Mouse (Mus musculus): ENCODE data around the gene Olfr548-ps1. TPM values are rescaled to one million over a fixed set of nuclear protein-coding genes. Genes with fewer than 3 reads are reported as not detected.

Gene Olfr548-ps1
- polyA plus RNA-seq, 1 experiment = not detected

DNA sequence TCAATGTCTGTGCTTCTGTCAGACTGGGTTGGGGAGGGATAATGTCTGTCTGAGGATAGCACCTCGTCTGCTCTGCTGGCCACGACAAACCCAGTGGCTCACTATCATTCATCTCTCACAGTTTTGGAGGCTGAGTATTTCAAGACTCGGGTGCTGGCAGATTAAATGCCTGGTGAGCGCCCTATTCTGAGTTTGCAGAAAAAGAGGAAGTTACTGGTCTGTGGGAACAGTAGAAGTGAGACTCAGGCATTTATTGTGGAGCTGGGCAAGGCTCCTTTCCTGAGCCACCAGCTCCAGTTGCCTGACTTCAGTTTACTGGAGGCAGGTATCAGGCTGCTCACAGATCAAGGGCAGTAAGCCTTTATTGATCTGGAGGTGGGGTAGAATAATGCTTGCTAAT is 26.6 kb upstream of the Olfr548-ps1 start:
- peak overlapping the region; percentile 57 for H3K4me3 ChIP-seq (replicated peaks)
- H3K9me3 ChIP-seq = no peaks in the 10 kb centered on the region
- H3K4me1 ChIP-seq = peaks cover 30% of the 10 kb centered on the region
- H3K27me3 ChIP-seq (replicated peaks) = peaks cover 33% of the 10 kb centered on the region
- H3K36me3 ChIP-seq (replicated peaks; ENCODE audit: low read length) = no peaks in the 10 kb centered on the region
- no peak for TF ChIP-seq GATA1 (IDR thresholded peaks at IDR 0.05; ENCODE audit: borderline replicate concordance, low read length)
- TF ChIP-seq FLI1 (IDR thresholded peaks at IDR 0.05; ENCODE audit: low read length) = no peak

DNA sequence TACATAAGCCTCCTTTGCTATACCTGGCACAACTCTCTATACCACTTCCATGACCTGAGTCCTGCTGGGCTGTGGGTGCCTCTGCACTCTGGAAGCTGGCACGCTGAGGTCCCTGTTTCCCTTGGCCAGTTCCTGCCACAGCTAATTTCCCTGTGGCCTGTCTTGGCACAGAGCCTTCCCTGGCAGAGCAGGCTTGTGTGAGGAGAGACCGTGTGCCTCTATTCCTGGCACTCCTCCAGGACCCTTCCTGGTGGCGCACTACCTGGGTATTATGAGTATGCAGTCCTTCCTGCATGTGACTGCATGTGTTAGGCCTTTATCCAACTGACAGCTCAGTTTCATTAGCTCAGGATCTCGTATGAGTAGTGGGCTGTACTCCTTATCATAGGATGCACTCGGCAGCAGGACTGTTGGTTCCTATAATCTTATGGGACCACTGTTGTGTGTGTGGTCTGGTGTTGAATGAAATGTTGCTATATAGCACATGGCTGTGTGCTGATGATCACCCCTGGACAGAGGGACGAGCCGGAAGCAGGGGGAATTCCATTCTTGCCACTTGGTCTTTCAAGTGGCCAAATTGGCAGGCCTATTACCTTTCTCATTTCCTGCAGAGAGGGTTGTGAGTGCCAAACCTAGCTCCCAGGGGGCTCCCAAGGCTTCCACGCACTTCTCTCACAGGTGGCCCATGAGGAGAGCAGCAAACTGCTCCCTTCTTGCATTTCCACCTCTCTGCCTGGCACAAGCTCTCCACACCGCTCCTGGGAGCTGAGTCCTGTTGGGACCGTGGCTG is 24.2 kb upstream of the Olfr548-ps1 start:
- Histone ChIP-seq H3K4me3 (replicated peaks) (no peak overlapping the region), H3K9me3 (no peaks in the 10 kb centered on the region), H3K36me3 (replicated peaks; ENCODE audit: low read length) (no peaks in the 10 kb centered on the region), H3K27me3 (replicated peaks) (peaks cover 24% of the 10 kb centered on the region), H3K4me1 (peaks cover 30% of the 10 kb centered on the region)
- TF ChIP-seq GATA1 (IDR thresholded peaks at IDR 0.05; ENCODE audit: borderline replicate concordance, low read length) (no peak), FLI1 (IDR thresholded peaks at IDR 0.05; ENCODE audit: low read length) (no peak)

DNA sequence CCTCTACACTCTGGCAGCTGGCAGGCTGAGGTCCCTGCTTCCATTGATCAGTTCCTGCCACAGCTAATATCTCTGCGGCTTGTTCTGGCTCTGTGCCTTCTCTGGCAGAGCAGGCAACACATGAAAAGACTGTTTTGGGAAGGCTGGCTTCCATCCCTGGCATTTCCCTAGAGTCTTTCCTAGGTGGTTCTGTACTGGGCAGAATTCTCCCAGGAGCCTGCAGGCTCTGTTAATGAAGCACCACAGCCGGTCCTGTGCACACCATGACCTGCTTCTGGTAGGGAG is 23.7 kb upstream of the Olfr548-ps1 start:
- TF ChIP-seq FLI1 (IDR thresholded peaks at IDR 0.05; ENCODE audit: low read length) (no peak), GATA1 (IDR thresholded peaks at IDR 0.05; ENCODE audit: borderline replicate concordance, low read length) (no peak)
- Histone ChIP-seq H3K4me3 (replicated peaks) (no peak overlapping the region), H3K27me3 (replicated peaks) (peaks cover 20% of the 10 kb centered on the region), H3K9me3 (no peaks in the 10 kb centered on the region), H3K4me1 (peaks cover 30% of the 10 kb centered on the region), H3K36me3 (replicated peaks; ENCODE audit: low read length) (no peaks in the 10 kb centered on the region)

DNA sequence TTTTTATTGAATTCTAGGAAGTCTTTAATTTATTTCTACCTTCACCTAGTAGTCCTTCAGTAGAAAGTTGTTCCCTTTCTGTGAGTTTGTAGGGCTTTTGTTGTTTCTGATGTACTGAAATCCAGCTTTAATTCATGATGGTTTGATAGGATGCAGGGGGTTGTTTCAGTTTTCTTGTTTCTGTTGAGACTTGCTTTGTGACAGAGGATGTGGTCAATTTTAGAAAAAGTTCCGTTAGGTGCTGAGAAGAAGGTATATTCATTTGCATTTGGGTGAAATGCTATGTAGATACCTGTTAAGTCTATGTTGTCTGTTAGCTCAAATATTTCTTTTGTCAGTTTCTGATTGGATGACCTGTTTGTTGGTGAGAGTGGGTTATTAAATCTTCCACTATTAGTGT is 11.6 kb upstream of the Olfr548-ps1 start:
- no peaks in the 10 kb centered on the region for H3K36me3 ChIP-seq (replicated peaks; ENCODE audit: low read length)
- TF ChIP-seq GATA1 (IDR thresholded peaks at IDR 0.05; ENCODE audit: borderline replicate concordance, low read length) (no peak), FLI1 (IDR thresholded peaks at IDR 0.05; ENCODE audit: low read length) (no peak)
- no peak overlapping the region for H3K4me3 ChIP-seq (replicated peaks)
- H3K4me1 ChIP-seq = no peaks in the 10 kb centered on the region
- H3K27me3 ChIP-seq (replicated peaks) = peaks cover 3% of the 10 kb centered on the region
- no peaks in the 10 kb centered on the region for H3K9me3 ChIP-seq

DNA sequence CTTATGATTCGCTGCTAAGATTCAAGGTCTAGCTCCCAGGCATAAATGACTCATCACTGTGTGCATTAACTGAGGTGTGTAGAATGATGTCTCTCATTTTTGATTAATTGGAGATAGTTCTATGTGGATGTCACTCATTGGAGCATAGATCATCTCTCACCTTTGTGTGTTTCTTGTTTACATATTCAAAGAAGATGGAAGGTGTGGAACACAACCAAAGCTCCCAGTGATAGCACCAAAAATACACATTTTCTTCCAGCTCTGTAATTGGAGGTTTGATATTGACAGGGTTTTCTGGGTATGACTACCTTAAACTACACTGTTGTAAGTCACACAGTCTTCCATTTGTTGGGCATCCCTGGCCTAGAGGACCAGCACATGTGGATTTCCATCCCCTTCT is 6.2 kb upstream of the Olfr548-ps1 start, which contains the start of gene Olfr547:
TSS of gene Olfr547 (plus strand) at position 301 of the 400 bp plus-strand sequence.
- no peaks in the 10 kb centered on the region for H3K9me3 ChIP-seq
- H3K27me3 ChIP-seq (replicated peaks) = peaks cover 1% of the 10 kb centered on the region
- TF ChIP-seq GATA1 (IDR thresholded peaks at IDR 0.05; ENCODE audit: borderline replicate concordance, low read length) = no peak
- no peak for TF ChIP-seq FLI1 (IDR thresholded peaks at IDR 0.05; ENCODE audit: low read length)
- no peaks in the 10 kb centered on the region for H3K36me3 ChIP-seq (replicated peaks; ENCODE audit: low read length)
- H3K4me1 ChIP-seq = peaks cover 4% of the 10 kb centered on the region; the same call in 1 of the 2 replicates
- H3K4me3 ChIP-seq (replicated peaks) = no peak within 1 kb of the TSS

DNA sequence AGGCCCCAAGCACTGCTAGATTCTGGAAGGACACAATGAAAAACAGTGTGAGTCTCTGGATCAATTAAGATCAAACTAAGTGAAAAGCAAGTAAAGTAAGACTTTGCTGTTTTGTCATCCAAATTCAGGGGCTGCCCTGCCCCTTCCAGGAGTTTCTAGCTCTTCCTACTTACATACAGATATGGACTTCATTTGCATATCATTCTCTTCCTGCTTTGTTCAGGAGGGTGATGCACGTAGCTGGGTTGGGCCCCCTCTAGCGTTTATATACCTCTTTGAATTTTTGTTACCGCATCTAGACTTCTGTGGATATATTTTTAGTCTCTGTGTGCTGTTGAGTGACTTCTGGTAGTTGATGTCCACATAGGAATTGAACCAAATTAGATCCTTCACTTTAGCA is 555 bp downstream of the Olfr548-ps1 start:
- Histone ChIP-seq H3K27me3 (replicated peaks) (no peaks in the 10 kb centered on the region), H3K9me3 (no peaks in the 10 kb centered on the region), H3K36me3 (replicated peaks; ENCODE audit: low read length) (no peaks in the 10 kb centered on the region), H3K4me1 (peaks cover 9% of the 10 kb centered on the region; the same call in 1 of the 2 replicates), H3K4me3 (replicated peaks) (no peak overlapping the region)
- TF ChIP-seq FLI1 (IDR thresholded peaks at IDR 0.05; ENCODE audit: low read length) (no peak), GATA1 (IDR thresholded peaks at IDR 0.05; ENCODE audit: borderline replicate concordance, low read length) (no peak)

DNA sequence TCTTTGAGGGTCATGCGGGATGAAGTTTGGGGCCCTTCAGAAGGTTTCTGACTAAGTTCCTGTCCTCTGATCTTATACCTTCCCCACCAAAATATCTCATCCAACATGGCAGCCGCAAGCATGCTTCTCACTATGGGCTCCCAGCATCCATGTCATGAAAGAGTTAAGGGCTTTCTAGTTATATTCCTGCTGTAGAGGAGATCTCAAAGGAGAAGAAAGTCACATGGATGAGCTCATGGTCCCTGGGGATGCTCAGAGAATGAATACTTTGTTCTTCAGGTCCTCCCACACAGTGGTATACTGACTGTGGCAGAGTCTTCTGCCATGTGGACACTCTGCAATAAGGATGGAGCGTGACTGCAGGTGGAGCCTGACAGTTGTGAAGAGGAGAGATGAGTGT is 8.9 kb downstream of the Olfr548-ps1 start, which contains the start of gene Olfr549:
TSS of gene Olfr549 (plus strand) at position 301 of the 400 bp plus-strand sequence.
- H3K4me3 ChIP-seq (replicated peaks) = no peak within 1 kb of the TSS
- H3K4me1 ChIP-seq = peaks cover 10% of the 10 kb centered on the region; the same call in 1 of the 2 replicates
- TF ChIP-seq FLI1 (IDR thresholded peaks at IDR 0.05; ENCODE audit: low read length) (no peak), GATA1 (IDR thresholded peaks at IDR 0.05; ENCODE audit: borderline replicate concordance, low read length) (no peak)
- H3K27me3 ChIP-seq (replicated peaks) = peaks cover 5% of the 10 kb centered on the region
- no peaks in the 10 kb centered on the region for H3K36me3 ChIP-seq (replicated peaks; ENCODE audit: low read length)
- 0 out of 2 replicates have a peak, but pooled peaks cover 4% of the 10 kb centered on the region for H3K9me3 ChIP-seq

DNA sequence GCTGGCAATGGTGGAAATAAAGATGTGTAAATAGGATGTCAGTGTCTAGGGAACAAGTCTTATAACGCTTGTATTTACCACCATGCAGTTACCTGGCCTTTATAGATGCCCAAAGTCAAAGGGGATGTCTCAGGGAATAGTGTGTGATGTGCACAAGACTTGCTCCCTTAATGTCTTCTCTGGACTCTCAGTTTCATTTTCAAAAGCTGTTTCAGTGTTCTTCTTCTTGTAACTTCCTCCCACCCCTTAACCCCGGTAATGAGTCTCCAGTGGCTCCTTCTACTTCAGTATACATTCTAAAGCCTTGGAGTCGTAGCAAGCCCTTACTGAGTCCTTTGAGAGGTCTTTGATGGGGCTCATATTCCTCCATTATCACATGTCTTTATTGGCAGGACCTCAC is 12.6 kb downstream of the Olfr548-ps1 start:
- 0 out of 2 replicates have a peak, but pooled peaks cover 4% of the 10 kb centered on the region for H3K9me3 ChIP-seq
- TF ChIP-seq GATA1 (IDR thresholded peaks at IDR 0.05; ENCODE audit: borderline replicate concordance, low read length) = no peak
- H3K36me3 ChIP-seq (replicated peaks; ENCODE audit: low read length) = peaks cover 2% of the 10 kb centered on the region
- H3K4me3 ChIP-seq (replicated peaks) = no peak overlapping the region
- H3K27me3 ChIP-seq (replicated peaks) = peaks cover 5% of the 10 kb centered on the region
- peaks cover 10% of the 10 kb centered on the region; the same call in 1 of the 2 replicates for H3K4me1 ChIP-seq

DNA sequence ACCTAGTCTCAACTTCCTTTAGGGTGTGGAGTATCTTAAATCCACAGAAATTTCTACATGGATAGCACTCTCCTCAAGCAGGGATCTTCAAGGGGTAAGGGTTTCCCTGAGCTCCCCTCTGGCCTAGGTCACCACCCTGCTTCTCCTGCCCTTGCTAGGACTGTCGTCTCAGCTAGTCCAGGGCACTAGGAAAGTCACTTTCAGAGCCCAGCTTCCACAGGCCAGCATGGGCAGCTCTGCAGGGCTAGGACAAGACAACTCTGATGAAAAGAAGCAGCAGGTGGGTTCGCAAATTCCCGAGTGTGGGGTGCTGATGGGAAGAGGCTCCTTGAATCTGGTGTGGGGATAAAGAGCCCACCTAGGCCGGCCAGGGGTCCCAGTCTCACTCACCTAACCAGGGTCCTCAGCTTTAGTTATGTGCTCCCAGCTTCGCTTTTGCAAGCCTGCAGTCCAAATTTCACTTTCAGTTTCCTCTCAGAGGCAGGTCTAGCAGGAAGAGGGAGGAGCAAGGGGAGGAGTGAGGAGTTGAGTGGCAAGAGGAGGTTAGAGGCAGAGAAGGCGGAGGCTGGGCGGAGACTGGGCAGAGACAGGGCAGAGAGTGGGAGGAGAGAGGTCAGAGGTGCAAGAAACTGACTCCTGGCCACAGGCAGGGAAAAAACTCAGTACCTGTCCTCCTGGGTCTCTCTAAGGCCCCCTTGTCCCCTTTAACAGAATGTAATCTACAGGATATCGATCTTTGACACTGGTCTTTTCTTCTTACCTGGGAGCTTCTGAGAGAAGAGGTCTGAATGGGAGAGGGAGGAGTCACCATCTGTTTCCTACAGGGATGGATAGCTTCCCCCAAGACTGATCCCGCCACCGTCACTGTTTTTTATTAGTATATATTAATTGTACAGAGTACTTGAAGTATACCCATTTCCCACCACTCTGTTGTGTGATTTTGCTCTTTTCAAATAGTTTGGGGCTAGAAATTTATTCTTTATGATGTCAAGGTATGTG is 24.6 kb downstream of the Olfr548-ps1 start, which contains the start of gene Trim21:
TSS of gene Trim21 (minus strand) at position 488 of the 999 bp plus-strand sequence.
- Histone ChIP-seq H3K36me3 (replicated peaks; ENCODE audit: low read length) (peaks cover 38% of the 10 kb centered on the region), H3K9me3 (no peaks in the 10 kb centered on the region), H3K4me1 (peaks cover 40% of the 10 kb centered on the region), H3K4me3 (replicated peaks) (peak within 1 kb of the TSS; percentile 96), H3K27me3 (replicated peaks) (no peaks in the 10 kb centered on the region)
- TF ChIP-seq GATA1 (IDR thresholded peaks at IDR 0.05; ENCODE audit: borderline replicate concordance, low read length) = no peak
- TF ChIP-seq FLI1 (IDR thresholded peaks at IDR 0.05; ENCODE audit: low read length) = no peak

Measured in megakaryocyte, embryonic 14.5 days (primary cell).